Mouse (Mus musculus) brain, embryonic 14.5 days (tissue): Measurements from ENCODE around the gene Hrc.

ENCODE experiments used
- CTCF ChIP-seq: fragments of 200-500 bp; IDR thresholded peaks from 2 replicates; pipeline ENCODE4 v1.5.1; 2012; ENCODE audit warnings: inconsistent platforms, mild to moderate bottlenecking, moderate library complexity, borderline replicate concordance; ENCODE audit not compliant: insufficient read depth, insufficient read length; ENCODE audit errors: extremely low read depth
- POLR2A ChIP-seq: fragments of 200-500 bp; IDR thresholded peaks from 2 replicates; pipeline ENCODE4 v1.6.1; 2012; ENCODE audit warnings: mild to moderate bottlenecking, inconsistent platforms, borderline replicate concordance; ENCODE audit not compliant: poor library complexity, insufficient read depth, insufficient read length, severe bottlenecking; ENCODE audit errors: extremely low read depth

DNA sequence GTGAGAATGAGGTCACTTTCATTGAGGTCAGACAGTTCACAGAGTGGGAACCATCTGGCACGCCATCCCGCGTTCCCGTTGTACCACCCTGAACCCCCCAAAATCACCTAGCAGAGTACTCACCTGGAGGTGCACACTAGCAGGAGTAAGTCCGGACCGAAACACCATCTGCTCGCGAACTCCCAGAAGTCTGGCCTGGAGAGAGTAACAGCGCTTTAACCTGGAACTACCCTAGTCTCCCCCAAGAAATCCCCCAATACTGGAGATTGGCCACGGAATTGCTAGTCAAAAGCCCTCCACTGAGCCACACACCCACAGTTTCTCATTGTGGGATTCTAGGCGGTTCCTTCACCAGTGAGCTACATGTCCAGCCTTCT is 5.0 kb downstream of the Hrc start:
- TF ChIP-seq CTCF: no peak
- TF ChIP-seq POLR2A: no peak
